Mouse (Mus musculus) midbrain, embryonic 15.5 days (tissue): ENCODE measurements at regions not wholly inside any gene's neighbourhood (a gene's known extent, or its start where the extent isn't known, plus 50 kb on each side); places are given as distances from the start of the nearest gene placed in this dataset.

ENCODE experiments used
- ATAC-seq: fragments of 200-750 bp; cut with Nextera tagmentation; replicated peaks from 2 replicates; pipeline ENCODE4 v1.8.0; 2017; ENCODE audit warnings: moderate TSS enrichment
- H3K27ac ChIP-seq: fragments of 300-500 bp; sonication (generic); 2 replicates; pipeline ENCODE4 v1.5.1; 2015; ENCODE audit warnings: mild to moderate bottlenecking, inconsistent platforms
- H3K27me3 ChIP-seq: fragments of 300-500 bp; sonication (generic); replicated peaks from 2 replicates; pipeline ENCODE4 v1.6.1; 2015; ENCODE audit warnings: inconsistent platforms
- H3K36me3 ChIP-seq: fragments of 300-500 bp; sonication (generic); replicated peaks from 2 replicates; pipeline ENCODE4 v1.6.1; 2015; ENCODE audit warnings: inconsistent platforms
- H3K4me1 ChIP-seq: fragments of 300-500 bp; sonication (generic); 2 replicates; pipeline ENCODE4 v1.6.1; 2015; ENCODE audit warnings: inconsistent platforms
- H3K4me2 ChIP-seq: fragments of 300-500 bp; sonication (generic); 2 replicates; pipeline ENCODE4 v1.6.1; 2015; ENCODE audit warnings: inconsistent platforms, mild to moderate bottlenecking, moderate library complexity
- H3K4me3 ChIP-seq: fragments of 300-500 bp; sonication (generic); 2 replicates; pipeline ENCODE4 v1.5.1; 2015; ENCODE audit warnings: mild to moderate bottlenecking, inconsistent platforms
- H3K9ac ChIP-seq: fragments of 300-500 bp; sonication (generic); 2 replicates; pipeline ENCODE4 v1.6.1; 2015; ENCODE audit warnings: mild to moderate bottlenecking, inconsistent platforms
- H3K9me3 ChIP-seq: fragments of 300-500 bp; sonication (generic); 2 replicates; pipeline ENCODE4 v1.6.1; 2016; ENCODE audit warnings: inconsistent platforms
- WGBS: fragments of 180-500 bp; shearing (Covaris S2); methylation state at CpG from one replicate; pipeline ENCODE4 v1.1.7; 2015; ENCODE audit warnings: mixed read lengths; 5-methylcytosine and 5-hydroxymethylcytosine counted together

DNA sequence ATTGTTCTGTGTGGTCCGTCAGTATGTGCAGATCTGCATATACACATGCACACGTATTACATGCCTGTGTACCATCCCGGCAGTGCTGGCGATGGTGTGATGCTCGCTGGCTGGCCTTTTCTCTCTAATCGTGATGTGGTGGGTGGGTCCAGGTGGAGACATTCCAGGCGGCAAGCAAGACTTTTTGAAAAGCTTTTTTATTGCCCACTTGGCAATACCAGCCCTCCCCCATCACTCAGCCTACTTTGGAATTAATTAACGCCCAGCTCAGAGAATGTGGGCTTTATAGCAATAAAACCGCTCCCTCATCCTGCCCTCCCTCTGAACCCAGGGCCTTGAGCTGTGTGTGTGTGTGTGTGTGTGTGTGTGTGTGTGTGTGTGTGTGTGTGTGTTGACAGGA, 491.7 kb upstream of the Tbx3 start:
- WGBS: 68% methylated on average over 9 of the region's 9 CpGs
- ATAC-seq: no peak
- Histone ChIP-seq H3K4me3 (no peak overlapping the region), H3K4me2 (no peak overlapping the region), H3K27ac (no peak overlapping the region), H3K36me3 (no peaks in the 10 kb centered on the region), H3K9ac (no peak overlapping the region), H3K9me3 (no peaks in the 10 kb centered on the region), H3K27me3 (no peaks in the 10 kb centered on the region), H3K4me1 (no peaks in the 10 kb centered on the region)

DNA sequence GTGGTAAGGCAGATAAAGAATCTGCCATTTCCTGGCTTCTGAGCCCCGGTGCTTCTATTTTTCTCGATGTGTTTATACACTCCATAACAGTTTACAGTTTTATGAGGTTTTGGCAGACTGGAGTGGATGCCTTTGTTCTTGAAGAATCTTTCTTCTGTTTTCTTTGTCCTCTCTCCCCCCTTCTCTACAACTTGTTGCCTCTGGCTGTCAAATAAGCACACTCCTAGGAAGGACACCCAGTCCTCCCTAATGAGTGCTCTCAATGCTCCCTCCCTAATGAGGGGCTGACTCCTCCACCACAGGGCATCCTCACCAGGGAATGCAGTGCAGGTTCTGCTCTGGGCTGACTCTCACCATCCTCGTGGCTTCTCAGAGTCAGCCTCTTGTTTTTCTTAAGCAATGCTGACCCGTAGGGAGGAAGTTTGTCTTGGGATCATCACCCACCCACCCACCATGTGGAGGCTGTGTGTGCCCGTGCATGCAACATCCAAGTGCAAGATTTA, 486.9 kb upstream of the Tbx3 start:
- ATAC-seq: no peak
- Histone ChIP-seq H3K27me3 (no peaks in the 10 kb centered on the region), H3K36me3 (no peaks in the 10 kb centered on the region), H3K4me1 (no peaks in the 10 kb centered on the region), H3K9me3 (no peaks in the 10 kb centered on the region), H3K9ac (no peak overlapping the region), H3K27ac (no peak overlapping the region), H3K4me3 (no peak overlapping the region), H3K4me2 (no peak overlapping the region)
- 76% methylated on average over 5 of the region's 5 CpGs for WGBS

- Histone ChIP-seq H3K36me3 (no peaks in the 10 kb centered on the region), H3K27me3 (no peaks in the 10 kb centered on the region), H3K27ac (no peak overlapping the region), H3K9ac (no peak overlapping the region), H3K4me1 (no peaks in the 10 kb centered on the region), H3K4me2 (no peak overlapping the region), H3K4me3 (no peak overlapping the region), H3K9me3 (no peaks in the 10 kb centered on the region)
- 51% methylated on average over 3 of the region's 3 CpGs for WGBS
- ATAC-seq: no peak
These were observed 483.9 kb upstream of the Tbx3 start for GRCm38 (mm10) chr5:119186611-119187010.

DNA sequence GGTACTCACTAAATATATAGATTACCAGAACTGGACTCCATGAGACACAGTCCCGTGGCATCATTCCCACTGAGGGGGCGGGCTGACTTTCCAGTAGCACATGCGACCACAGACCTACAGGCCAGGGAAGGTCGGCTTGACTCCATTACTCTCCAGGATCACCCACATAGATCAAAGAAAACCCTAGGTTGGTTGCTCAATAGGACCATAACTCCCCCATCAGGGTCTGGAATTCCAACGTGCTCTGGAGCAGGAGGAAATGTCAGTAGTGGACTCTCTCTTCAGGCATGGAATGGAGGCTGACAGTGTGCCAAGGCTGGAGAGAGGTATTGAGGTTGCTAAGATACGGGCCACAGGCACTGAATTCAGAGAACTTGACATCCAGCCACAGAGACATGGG, 482.0 kb upstream of the Tbx3 start:
- H3K9me3 ChIP-seq: no peaks in the 10 kb centered on the region
- H3K4me1 ChIP-seq: no peaks in the 10 kb centered on the region
- 45% methylated on average over 6 of the region's 6 CpGs for WGBS
- no peak overlapping the region for H3K9ac ChIP-seq
- H3K36me3 ChIP-seq: no peaks in the 10 kb centered on the region
- H3K4me2 ChIP-seq: no peak overlapping the region
- no peak overlapping the region for H3K4me3 ChIP-seq
- no peak overlapping the region for H3K27ac ChIP-seq
- no peak for ATAC-seq
- no peaks in the 10 kb centered on the region for H3K27me3 ChIP-seq

GRCm38 (mm10) chr5:119193699-119194681, 476.5 kb upstream of the Tbx3 start:
- no peaks in the 10 kb centered on the region for H3K36me3 ChIP-seq
- no peak overlapping the region for H3K9ac ChIP-seq
- H3K9me3 ChIP-seq: no peaks in the 10 kb centered on the region
- H3K4me1 ChIP-seq: no peaks in the 10 kb centered on the region
- H3K4me2 ChIP-seq: no peak overlapping the region
- ATAC-seq: no peak
- H3K27ac ChIP-seq: no peak overlapping the region
- no peak overlapping the region for H3K4me3 ChIP-seq
- 52% methylated on average over 21 of the region's 21 CpGs for WGBS
- no peaks in the 10 kb centered on the region for H3K27me3 ChIP-seq

GRCm38 (mm10) chr5:119199906-119200305, 470.6 kb upstream of the Tbx3 start:
- Histone ChIP-seq H3K4me3 (no peak overlapping the region), H3K36me3 (no peaks in the 10 kb centered on the region), H3K9ac (no peak overlapping the region), H3K4me1 (no peaks in the 10 kb centered on the region), H3K4me2 (no peak overlapping the region), H3K27ac (no peak overlapping the region), H3K9me3 (no peaks in the 10 kb centered on the region), H3K27me3 (no peaks in the 10 kb centered on the region)
- 44% methylated on average over 9 of the region's 9 CpGs for WGBS
- no peak for ATAC-seq

GRCm38 (mm10) chr5:119201251-119201650, 469.2 kb upstream of the Tbx3 start:
- Histone ChIP-seq H3K9ac (no peak overlapping the region), H3K4me2 (no peak overlapping the region), H3K9me3 (no peaks in the 10 kb centered on the region), H3K27me3 (no peaks in the 10 kb centered on the region), H3K4me3 (no peak overlapping the region), H3K27ac (no peak overlapping the region), H3K4me1 (no peaks in the 10 kb centered on the region), H3K36me3 (no peaks in the 10 kb centered on the region)
- 74% methylated on average over 8 of the region's 8 CpGs for WGBS
- no peak for ATAC-seq

GRCm38 (mm10) chr5:119204736-119205135, 465.7 kb upstream of the Tbx3 start:
- H3K27ac ChIP-seq: no peak overlapping the region
- no peak overlapping the region for H3K9ac ChIP-seq
- H3K4me2 ChIP-seq: no peak overlapping the region
- ATAC-seq: no peak
- 76% methylated on average over 2 of the region's 2 CpGs for WGBS
- no peaks in the 10 kb centered on the region for H3K36me3 ChIP-seq
- no peaks in the 10 kb centered on the region for H3K9me3 ChIP-seq
- H3K4me3 ChIP-seq: no peak overlapping the region
- no peaks in the 10 kb centered on the region for H3K27me3 ChIP-seq
- no peaks in the 10 kb centered on the region for H3K4me1 ChIP-seq

- Histone ChIP-seq H3K36me3 (no peaks in the 10 kb centered on the region), H3K4me1 (no peaks in the 10 kb centered on the region), H3K27me3 (no peaks in the 10 kb centered on the region), H3K4me3 (no peak overlapping the region), H3K9me3 (no peaks in the 10 kb centered on the region), H3K27ac (no peak overlapping the region), H3K4me2 (no peak overlapping the region), H3K9ac (no peak overlapping the region)
- no peak for ATAC-seq
- 79% methylated on average over 13 of the region's 13 CpGs for whole genome bisulfite sequencing
These were observed 462.4 kb upstream of the Tbx3 start for GRCm38 (mm10) chr5:119208077-119208476.

DNA sequence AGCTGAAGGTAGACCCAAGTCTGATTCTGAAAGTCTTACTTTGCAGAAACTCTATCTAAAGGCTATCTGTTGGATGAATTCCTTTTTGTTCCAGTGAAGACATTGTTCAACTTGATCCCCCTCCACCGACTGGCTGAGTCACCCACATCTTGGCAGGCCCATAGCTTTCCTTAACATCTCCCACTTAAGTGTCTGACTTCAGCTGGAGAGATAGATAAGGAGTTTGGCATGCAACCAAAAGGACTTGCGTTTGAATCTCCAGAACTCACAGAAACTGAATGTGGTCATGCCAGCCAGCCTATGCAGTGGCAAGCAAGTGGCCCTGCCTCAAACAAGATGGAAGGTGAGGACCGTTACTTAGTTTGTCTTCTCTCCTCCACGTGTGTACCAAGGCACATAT, 457.3 kb upstream of the Tbx3 start:
- Histone ChIP-seq H3K27ac (no peak overlapping the region), H3K4me1 (no peaks in the 10 kb centered on the region), H3K36me3 (no peaks in the 10 kb centered on the region), H3K4me3 (no peak overlapping the region), H3K9me3 (no peaks in the 10 kb centered on the region), H3K4me2 (no peak overlapping the region), H3K9ac (no peak overlapping the region), H3K27me3 (no peaks in the 10 kb centered on the region)
- ATAC-seq: no peak
- WGBS: 79% methylated on average over 4 of the region's 4 CpGs

DNA sequence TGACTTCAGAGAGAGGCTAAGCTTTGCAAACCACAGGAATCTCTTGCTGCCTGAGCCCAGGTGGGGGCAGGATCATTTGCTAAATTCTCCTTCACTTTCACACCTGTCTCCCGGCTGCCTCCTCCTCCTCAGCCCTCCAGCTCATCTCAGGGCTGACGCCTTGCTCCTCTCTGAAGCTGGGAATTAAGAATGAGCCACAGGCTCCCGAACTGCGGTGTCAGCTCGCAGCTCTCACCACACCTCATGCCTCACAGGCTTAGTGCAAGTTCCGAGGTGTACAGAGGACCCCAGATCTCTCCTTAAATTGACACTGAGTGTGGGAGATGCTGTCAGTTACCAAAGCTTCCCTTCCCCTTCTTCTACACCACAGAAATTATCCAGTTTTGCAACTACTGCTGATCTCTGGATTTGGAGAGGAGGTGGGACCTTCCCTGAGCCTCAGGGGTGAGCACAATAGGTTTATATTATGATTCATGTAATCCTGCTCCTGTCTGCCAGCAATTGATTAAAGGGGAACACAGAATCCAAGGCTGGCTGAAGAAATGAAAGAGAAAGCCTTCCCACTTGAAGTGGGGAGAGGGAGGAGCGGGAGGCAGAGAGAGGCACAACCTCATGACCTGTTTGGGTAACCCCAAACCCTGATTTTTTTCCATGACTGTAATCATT, 456.6 kb upstream of the Tbx3 start:
- H3K4me2 ChIP-seq: no peak overlapping the region
- no peak overlapping the region for H3K27ac ChIP-seq
- H3K27me3 ChIP-seq: no peaks in the 10 kb centered on the region
- no peaks in the 10 kb centered on the region for H3K36me3 ChIP-seq
- ATAC-seq: no peak
- 67% methylated on average over 7 of the region's 7 CpGs for WGBS
- H3K4me1 ChIP-seq: no peaks in the 10 kb centered on the region
- no peaks in the 10 kb centered on the region for H3K9me3 ChIP-seq
- H3K9ac ChIP-seq: no peak overlapping the region
- H3K4me3 ChIP-seq: no peak overlapping the region

DNA sequence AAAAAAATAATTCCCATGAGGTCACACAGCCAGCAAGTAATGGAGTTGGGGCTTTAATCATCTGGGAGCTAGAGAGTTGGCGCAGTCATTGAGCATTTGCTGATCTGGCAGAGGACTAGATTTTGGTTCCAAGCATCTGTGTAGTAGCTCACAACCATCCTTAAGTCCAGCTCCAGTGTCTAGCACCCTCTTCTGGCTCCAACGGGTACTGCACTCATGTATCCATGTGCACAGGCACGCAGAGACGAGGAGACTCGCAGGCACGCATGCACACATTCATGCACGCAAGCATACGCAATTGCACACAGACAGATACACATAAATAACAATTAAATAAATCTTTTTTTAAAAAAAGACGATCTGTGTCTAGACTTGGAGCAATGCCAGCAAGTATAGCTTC, 455.5 kb upstream of the Tbx3 start:
- no peak overlapping the region for H3K9ac ChIP-seq
- H3K4me2 ChIP-seq: no peak overlapping the region
- H3K27ac ChIP-seq: no peak overlapping the region
- H3K9me3 ChIP-seq: no peaks in the 10 kb centered on the region
- 93% methylated on average over 9 of the region's 9 CpGs for WGBS
- H3K4me3 ChIP-seq: no peak overlapping the region
- no peak for ATAC-seq
- no peaks in the 10 kb centered on the region for H3K4me1 ChIP-seq
- no peaks in the 10 kb centered on the region for H3K36me3 ChIP-seq
- no peaks in the 10 kb centered on the region for H3K27me3 ChIP-seq
